Mouse (Mus musculus) T-cell, adult 2 months (primary cell): ENCODE data around the gene Vmn1r123.
"Not testable (repeated sequence)": the region's sequence is repeated elsewhere in the genome, so short reads cannot be mapped to it uniquely, and the experiment has no call there.

Experiments
- DNase-seq: peaks from one replicate; pipeline ENCODE4 v3.0.0; 2022; ENCODE audit warnings: low spot score

Gene Vmn1r123

DNA sequence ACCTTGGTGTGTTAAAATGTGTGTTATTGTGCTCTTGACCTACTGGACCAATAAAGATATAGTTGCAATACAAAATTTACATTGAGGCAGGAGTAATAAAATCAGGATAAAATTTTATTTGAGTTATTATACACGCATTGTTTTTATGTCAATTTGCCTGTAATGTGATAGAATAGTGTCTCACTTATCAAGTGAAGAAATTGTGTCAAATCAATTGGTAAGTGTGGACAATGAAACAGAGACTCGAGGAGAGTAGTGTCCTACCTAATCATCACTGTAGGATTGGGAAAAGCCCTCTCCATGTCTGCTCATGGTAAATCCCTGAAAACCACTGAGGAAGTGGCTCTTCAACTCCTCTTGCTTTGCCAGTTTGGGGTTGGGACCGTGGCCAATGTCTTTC lies at the start of gene Vmn1r123:
TSS of gene Vmn1r123 (plus strand) at position 301 of the 400 bp plus-strand sequence.
- DNase-seq, result not testable (repeated sequence)

DNA sequence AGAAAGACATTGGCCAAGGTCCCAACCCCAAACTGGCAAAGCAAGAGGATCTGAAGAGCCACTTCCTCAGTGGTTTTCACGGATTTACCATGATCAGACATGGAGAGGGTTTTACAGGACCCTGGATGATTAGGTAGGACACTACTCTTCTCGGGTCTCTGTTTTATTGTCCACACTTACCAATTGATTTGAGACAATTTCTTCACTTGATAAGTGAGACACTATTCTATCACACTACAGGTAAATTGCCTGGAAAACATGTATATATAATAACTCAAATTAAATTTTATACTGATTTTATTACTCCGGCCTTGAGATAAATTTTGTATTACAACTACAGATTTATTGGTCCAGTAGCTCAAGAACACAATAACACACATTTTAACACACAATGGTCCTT lies 28.0 kb upstream of the Vmn1r123 start, which contains the start of gene Vmn1r122:
TSS of gene Vmn1r122 (minus strand) at position 101 of the 400 bp plus-strand sequence.
- not testable (repeated sequence) for DNase-seq

DNA sequence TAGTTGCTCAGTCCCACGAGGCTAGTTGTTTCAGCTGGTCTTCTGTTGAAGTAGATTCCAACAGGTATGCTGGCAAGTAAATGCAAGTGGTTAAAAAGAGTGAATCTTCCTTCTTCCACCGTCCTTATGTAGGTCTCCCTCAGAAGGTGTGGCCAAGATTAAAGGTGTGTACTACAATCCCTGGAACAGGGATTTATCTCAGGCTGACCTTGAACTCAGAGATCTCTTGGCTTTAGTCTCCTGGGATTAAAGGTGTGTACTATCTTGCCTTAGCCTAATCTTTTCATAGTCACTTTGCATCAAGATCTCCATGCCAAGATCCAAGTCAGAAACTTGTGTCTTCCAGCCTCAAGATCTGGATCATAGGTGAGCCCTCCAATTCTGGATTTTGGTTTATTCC lies 28.3 kb downstream of the Vmn1r123 start, which contains the start of gene Gm5157:
TSS of gene Gm5157 (minus strand) at position 101 of the 400 bp plus-strand sequence.
- not testable (repeated sequence) for DNase-seq
